Mouse (Mus musculus) erythroid progenitor cell, adult 5-6 weeks (primary cell): ENCODE data around the gene Vmn1r3. TPM values are rescaled to one million over a fixed set of nuclear protein-coding genes. Genes with fewer than 3 reads are reported as not detected.
"Not testable (repeated sequence)": the region's sequence is repeated elsewhere in the genome, so short reads cannot be mapped to it uniquely, and the experiment has no call there.

Experiments used
- ATAC-seq: replicated peaks from 2 replicates; pipeline ENCODE4 v1.8.0; 2016; ENCODE audit warnings: moderate number of reproducible peaks, mild to moderate bottlenecking, moderate TSS enrichment, inconsistent platforms; ENCODE audit not compliant: poor library complexity, low FRiP score, severe bottlenecking
- total RNA-seq, 2 experiments: library from RNA; stranded (forward) in 1 of 2; stranded (reverse) in 1 of 2; fragments of 150-400 nt in 1 of 2; fragments of 186-747, 209-891 nt in 1 of 2; gene quantifications; 2 replicates each; pipeline versions ENCODE4 v1.2.3 to v1.2.4; 2015 to 2017; ENCODE audit warnings: low replicate concordance in 2 of 2

Vmn1r3 gene
- total RNA-seq, 2 experiments from 2014 or later, result not detected

DNA sequence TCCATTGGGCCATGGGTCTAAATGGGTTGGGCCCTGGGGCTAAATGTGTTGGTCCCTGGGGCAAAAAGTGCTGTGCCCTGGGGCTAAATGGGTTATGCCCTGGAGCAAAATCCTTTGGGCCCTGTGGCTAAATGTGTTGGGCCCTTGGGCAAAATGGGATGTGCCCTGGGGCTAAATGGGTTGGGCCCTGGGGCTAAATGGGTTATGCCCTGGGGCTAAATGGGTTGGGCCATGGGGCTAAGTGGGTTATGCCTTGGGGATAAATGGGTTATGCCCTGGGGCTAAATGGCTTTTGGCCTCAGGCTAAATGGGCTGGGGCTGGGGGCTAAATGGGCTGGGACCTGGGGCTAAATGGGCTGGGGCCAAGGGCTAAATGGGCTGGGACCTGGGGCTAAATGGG lies 20.7 kb downstream of the Vmn1r3 start:
- not testable (repeated sequence) for ATAC-seq

DNA sequence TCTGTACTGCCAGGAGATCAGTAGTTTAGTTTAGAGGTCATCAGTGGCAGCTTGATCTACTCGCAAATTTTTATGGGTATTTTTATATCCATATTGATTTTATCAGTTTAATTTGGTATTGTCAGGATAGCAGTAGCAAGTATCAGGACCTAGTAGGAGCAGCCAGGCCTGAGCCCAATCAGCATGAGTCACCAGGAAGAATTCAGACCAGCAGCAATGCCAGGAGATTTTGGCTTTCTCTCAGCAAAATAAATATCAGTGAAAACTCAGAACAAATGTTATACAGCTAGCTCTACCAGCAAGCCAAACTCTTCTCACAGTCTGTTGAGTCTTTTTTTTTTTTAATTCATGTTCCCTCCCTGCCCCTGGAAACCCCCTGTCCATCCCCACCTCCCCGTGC lies 31.8 kb downstream of the Vmn1r3 start:
- not testable (repeated sequence) for ATAC-seq

DNA sequence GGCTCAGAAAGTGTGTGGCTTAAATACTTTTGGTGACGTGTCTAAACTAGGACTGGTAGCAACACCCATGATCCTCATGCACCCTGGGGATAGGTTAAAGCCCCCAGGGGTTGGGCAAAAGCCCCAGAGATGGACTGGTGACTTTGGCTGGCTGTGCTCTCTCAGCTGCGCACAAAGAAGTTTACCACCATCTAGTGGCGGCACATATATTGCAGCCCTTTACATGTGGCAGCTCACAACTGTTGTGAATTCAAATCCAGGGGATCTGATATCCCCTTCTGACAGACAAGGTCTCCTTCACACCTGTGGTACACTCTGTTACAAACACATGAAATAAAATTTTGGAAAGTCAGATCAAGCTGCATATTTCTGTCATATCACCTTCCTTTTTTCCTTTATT lies 37.2 kb downstream of the Vmn1r3 start:
- ATAC-seq, result not testable (repeated sequence)

Other genes starting within 250 kb of the Vmn1r3 start
- gene Vmn1r2, start 18.0 kb downstream of the Vmn1r3 start, total RNA-seq (2015; ENCODE audit: low replicate concordance), result not detected in 2 replicates
- gene Vmn1r2, start 18.0 kb downstream of the Vmn1r3 start, total RNA-seq (2017; ENCODE audit: low replicate concordance), result not detected in 2 replicates